Mouse (Mus musculus) cerebellum, postnatal 36 days (tissue): ENCODE measurements around the gene Rps21.

Experiments used
- DNase-seq, 2 experiments: peaks; one replicate each; pipeline ENCODE4 v3.0.0; 2021 to 2022; ENCODE audit warnings: mixed read lengths in 2 of 2

Gene Rps21

DNA sequence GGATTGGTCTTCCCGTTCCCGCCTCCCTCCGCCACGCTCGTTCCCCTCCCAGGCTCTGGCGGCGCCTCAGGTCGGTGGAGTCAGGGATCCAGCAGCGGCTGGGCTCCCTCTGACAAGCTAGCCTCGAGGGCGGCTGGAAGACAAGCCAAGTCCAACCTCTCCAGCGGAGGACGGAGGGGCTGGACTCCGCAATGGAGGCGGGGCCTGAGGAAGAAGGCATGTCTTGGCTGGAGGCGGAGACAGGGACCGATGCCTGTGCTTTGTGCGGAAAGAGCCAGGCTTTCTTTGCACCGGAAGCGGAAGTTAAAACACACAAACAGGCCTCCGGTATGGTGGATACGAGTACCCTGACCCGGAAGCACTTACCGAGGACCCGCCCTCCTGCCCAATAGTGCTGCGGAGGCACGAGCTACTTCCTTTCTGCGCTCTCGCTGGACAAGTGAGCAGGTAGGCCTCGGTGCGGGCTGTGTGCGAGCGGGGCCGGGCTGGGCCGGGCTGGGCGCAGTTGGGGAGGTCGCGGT, at the start of gene Rps21:
Rps21 (plus strand) TSS at position 377 of the 521 bp plus-strand sequence.
- DNase-seq, result peak; percentile 96 to 97

DNA sequence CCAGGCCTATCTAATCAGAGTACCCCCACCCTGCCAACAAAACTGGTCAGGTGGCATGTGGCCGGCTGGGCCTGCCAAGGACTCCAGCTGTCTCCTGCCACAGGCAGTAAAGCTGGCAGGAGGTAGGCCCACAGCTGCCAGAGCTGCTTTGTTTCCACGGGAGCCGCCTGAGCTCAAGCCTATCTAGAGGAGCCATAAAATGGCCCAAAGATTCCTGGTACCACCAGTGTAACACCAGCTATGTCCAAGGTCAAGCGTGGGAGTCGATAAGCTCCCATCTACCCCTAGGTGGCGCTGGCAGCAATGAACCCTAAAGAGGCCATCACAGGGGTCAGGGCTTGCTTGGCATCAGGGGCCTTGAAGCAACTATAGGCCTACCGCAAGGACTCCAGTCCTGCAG, 49.3 kb upstream of the Rps21 start:
- DNase-seq, result no peak

DNA sequence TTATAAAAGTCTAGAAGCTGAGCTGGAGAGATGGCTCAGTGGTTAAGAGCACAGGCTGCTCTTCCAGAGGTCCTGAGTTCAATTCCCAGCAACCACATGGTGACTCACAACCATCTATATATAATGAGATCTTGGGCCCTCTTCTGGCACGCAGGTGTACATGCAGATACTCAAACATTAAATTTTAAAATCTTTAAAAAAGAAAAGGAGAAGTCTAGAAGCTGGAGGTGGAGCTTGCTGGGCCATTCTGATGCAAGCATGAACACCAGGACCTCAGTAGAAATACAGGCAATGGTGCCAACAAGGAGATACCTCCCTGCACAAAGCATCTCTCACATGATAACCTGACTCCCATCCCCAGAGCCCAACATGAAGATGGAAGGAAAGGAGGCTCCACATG, 48.2 kb upstream of the Rps21 start:
- DNase-seq, result no peak

DNA sequence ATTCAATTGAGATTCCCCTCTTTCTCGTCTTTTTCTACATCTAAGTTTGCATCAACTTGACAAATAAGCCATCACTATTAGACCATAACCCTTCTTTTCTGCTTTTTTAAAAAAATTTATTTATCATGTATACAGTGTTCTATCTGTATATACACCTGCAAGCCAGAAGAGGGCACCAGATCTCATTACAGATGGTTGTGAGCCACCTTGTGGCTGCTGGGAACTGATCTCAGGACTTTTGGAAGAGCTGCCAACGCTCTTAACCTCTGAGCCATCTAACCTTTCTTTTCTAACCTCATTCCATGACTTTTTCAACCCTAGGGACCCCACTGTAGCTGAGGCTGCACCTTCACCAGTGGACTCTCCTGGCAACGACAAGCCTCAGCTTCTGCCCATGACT, 44.9 kb upstream of the Rps21 start:
- DNase-seq, result no peak

DNA sequence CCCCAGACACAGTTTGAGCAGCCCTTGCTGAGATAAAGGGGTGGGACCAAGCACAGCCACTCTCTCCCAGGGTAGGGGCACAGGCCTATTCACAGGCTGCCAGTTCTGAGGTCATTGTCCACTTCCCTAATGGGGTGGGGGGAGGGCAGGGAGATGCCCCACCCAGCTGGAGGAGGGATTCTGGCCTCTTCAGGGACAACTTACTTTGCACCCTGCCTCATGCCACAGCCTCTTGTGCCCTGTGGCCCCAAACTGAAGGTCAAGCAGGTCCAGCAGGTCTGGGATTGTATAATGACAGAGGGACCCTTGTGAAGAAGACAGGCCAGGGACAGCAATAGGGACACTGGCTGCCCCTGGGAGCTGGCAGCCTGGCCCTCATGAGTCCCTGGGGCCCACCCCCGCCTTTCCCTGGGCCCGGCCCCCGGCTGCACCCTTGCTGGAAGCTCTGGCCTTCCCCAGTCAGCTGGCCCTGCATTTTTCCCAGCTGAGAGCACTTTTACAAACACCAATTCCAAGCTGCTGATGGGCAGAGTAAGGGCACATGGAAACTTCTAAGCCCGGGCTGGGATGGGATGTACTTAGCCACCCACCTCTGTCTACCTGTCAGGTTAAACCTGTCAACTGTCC, 42.7 kb upstream of the Rps21 start:
- DNase-seq, result no peak

DNA sequence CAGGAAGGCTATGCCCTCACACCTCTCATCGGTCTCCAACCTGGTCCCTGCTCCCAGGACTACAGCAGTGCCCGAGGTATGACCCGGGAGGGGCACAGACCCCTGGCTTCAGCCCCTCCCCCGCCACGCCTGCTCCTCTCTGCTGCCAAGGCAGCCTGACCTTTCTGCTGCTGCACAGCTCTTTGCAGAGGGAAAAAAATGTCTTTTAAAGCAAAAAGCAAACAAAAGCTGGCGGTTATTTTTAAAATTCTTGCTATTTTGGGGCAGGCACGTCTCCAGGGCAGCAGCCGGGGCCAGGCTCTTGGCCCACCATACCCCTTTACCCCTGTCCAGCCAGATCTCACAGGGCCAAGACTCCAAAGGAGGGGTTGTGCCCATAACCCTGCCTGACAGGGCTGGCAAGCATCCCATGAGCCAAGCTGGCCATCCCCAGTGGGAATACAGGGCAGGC, 42.1 kb upstream of the Rps21 start:
- no peak for DNase-seq

DNA sequence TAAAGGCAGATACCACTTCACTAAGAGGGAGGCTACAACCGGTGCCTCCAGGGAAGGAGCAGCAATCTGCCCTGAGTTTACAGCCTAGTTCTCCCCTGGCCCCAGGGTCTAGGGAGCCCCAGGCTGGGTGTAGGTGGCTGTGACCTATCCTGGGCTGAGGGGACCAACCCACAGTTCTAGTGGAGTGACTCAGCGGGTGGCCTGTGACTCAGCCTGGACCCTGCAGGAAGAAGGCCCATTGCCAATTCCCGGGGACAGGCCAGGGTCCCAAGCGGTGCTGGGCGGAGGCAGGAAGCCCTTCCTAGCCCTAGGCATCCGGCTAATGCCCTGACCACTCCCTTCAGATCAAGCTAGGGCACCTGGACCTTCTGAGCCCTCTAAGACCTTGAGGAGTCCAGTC, 41.2 kb upstream of the Rps21 start:
- no peak for DNase-seq

DNA sequence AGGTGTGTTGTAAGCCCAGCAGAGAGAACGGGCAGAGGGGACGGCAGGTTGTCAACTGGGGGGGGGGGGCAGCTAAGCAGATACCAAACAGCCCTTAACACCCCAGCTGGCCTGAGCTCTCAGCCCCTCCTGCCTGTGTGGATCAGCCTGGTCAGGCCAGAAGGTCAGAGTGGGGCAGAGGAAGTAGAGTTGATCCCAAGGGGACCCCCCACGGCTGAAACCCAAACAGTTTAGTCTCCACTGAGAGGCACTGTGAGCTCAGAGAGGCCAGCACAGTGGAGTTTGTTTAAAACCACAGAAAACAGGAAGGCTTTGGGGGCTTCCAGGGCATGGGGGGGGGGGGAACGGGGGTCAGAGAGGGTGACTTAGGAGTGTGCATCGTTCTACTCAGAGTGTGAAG, 40.3 kb upstream of the Rps21 start:
- DNase-seq, result no peak

DNA sequence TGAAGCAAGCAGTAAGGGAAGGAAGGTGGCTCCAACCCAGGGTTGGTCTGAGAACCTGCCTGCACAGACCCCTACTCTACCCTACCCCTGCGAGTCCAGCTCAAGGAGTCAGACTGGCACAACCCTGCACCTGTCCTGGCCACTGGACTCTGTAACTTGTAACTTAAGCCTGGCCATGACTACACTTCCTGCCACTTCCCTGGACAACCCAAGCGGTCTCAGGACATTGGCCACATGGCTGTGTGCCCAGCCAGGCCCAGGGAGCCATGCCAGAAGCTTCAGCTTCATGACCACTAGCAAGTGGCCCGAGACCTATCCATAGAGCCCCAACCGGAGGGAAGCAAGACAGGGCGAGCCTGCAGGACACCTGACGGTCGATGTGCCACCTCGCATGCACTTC, 39.6 kb upstream of the Rps21 start:
- DNase-seq, result peak; percentile 62 to 67

DNA sequence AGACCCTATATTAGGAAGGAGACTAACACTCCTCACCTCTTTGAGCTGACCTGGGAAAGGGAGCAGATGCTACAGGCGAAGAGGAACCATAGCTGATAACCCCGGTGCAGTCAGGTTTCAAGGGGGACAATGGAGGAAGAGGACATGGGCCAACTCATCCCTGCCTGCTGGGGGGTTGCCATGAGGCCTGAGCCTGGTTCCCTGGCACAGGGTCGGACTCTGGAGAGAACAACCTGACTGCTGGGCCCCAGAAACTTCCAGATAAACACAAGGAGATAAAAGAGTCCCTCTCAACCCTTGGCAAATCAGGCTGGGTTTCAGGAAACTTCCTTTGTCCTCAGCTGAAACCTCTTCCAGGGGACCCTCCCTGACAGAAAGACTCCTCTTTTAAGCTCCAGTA, 38.9 kb upstream of the Rps21 start:
- no peak for DNase-seq

DNA sequence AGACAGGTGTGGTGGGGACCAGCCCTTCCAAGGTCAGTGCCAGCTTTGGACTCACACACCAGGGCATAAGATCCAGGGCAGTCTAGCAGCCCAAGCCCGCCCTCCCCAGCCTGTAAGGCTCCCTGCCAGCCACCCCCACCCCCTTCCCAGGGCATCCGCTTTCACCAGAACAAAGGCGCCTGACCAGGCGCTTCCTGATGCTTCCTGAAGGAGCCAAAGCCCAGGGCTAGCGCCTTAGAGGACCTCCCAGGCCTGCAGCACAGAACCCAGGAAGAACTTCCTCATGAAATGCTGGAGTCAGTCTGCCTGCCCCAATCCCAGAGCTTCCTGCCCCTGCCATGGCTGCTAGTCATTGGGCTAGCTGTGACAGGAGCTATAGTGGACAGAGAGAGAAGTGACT, 38.5 kb upstream of the Rps21 start:
- no peak for DNase-seq

DNA sequence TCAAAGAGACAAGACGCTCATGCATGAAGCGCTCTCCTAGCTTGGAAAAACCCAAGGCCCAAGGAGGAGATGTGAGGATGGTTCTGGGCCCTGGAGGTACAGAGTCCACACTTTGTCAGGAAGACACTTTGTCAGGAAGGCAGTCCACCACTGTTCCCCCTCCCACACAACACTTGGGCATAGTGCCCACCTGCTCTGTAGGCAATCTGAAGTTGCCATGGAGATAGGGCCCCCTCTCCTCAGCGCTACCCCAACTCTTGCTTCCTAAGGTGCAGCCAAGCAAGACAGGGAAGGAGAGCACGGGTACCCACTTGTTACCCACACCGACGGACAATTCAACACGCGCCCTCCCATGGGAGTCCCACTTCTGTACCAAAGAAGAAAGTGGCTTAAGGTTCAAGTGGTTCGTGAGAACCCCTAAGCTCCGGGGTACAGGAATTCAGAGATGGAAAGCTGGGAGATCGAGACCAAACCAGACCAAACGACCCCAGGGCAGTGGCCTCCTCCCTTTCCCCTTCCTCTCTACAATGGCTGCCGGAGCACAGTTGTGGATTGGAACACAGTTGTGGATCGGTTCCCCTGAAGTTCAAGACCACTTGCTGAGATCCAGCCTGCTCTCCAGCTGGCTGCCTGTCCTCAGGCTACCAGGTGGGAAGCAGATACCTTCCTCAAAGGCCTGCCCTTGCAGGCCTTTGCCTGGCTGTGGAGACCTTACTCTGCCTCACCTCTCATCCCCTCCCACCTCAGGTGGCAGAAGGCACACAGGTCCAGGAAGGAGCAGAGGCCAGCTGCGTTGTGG, 37.8 kb upstream of the Rps21 start:
- no peak for DNase-seq

DNA sequence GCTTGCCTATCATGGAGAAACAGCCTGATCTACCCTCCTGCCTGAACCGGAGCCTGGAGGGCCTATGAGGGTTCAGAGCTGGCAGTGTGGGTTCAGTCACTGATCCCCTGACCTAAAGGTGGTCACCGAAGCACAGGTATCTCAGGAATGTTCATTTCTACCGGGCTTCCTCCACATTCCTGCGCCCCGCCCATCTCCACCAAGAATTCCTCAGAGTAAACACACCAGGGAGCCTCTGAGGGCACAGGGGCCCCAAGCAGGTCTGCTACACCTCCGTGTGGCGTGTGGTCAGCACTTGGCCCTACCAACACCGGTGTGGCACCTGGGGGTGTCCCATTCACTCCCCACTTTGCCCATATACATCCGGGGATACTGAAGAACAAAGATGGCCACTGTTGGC, 37.0 kb upstream of the Rps21 start:
- no peak for DNase-seq

DNA sequence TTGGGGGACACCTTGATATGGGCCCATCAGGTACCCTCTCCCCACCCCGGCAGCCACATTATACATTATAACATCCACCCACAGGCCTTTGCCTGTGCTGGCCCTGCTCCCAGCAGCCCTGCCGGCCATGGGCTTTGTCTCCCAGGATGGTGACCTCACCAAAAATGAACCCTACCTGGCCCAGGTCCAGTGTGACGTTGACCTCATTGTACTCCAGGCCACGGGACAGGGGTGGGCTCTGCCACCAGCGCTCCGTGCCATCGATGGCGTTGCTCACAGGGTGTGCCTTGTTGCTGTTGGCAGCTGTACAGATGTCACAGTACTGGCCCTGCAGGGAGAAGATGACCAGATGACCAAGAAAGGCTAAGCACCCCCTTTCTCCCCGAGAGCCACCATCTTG, 36.1 kb upstream of the Rps21 start:
- no peak for DNase-seq

DNA sequence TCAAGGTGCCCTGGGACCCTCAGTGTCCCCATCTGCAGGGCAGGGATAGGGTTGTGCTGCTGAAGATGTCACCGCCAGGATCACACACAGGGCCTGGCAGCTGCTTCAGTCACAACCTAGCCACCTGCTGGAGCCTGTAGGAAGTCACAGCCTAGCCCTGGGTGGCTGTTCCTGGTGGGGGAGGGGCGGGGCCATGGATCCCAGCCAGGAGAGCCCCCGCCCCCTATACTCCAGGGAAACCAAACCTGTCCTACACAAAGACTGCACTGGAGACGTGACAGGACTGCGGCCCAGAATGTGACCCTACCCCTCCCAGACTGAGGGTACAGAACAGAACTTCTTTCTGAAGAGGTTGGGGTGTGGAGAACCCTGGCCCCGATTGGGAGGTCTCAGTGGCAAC, 34.9 kb upstream of the Rps21 start:
- DNase-seq, result no peak

DNA sequence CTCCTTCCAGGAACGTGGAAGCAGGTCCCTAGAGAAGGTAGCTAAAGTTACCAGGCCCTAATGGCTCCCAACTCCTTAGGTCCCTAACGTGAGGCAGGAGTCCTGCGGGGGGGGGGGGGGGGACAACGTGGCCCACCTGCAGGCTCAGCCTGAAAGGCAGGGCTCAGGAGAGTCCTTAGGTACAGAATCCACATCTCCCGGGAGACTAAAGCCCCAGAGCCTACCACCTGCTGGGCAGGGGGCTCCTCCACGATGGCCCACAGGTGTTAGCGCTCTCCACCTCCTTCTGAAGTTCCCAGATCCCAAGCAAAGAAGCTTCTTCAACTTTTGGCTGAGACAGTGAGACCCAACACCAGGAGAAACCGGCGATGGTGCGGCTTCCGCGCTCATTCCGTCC, 32.5 kb upstream of the Rps21 start:
- no peak for DNase-seq

DNA sequence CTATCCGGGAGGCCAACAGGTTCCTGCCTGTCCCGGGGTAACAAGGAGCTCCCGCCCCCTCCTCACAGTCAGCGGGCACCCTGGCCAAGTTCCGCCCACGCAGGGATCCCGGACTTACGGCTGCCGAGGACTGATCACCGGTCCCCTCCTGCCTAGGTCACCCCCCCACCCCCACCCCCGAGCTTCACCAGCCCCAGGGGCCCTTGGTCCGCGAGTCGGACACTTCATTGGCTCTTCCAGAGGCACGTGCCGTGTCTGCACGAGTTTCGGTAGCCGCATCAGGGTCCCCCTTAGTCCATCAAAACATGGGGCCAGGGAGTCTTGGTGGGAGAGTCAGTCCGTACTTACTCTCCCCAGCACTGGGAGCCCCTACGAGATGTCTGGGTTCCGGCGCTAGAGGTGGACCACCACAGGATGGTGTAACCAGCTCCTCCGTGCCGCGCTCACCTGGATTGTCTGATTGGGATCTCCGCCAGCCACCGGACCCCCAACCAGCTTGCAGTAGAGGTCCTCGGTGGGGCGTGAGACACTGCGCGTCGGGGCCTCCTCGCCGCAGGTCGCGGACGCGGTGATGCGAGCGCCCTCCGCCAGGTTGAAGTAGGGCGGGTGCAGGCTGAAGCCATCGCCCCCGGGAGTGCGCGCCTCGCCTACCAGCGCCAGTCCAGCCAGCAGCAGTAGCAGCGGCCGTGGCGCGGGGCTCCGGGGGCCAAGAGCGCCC, 32.0 kb upstream of the Rps21 start:
- DNase-seq, result peak; percentile 15 to 38

DNA sequence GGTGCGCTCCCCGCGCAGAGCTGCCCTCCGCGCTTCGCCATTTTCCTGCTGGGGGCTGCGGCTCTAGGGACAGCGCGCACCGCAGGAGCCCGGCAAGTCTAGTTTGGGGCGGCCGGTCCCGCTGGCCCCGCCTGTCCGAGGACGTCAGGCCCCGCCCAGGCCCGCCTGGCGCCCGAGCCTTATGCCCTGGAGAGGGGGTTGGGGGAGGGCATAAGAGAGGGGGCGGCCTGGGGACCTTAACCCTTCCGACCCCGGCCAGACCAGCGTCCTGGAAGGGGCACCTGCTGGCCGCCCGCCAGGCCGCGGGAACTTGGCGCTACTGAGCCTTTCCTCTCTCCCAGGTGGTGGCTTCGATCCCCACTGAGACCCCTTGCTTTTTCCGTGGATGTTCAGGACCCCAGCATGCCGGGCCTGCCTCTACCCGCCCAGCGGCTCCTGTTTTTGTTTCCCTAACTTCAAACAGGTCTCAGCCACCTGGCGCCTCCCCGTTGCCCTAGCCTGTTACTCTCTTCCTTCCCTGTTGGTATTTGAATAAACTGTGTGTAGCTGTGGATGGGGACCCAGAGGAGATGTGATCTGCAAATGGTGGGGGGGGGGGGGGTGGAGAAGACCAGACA, 31.3 kb upstream of the Rps21 start, which contains the start of gene Lama5:
Lama5 (minus strand) TSS at position 98 of the 617 bp plus-strand sequence.
- peak; percentile 20 to 30 for DNase-seq

DNA sequence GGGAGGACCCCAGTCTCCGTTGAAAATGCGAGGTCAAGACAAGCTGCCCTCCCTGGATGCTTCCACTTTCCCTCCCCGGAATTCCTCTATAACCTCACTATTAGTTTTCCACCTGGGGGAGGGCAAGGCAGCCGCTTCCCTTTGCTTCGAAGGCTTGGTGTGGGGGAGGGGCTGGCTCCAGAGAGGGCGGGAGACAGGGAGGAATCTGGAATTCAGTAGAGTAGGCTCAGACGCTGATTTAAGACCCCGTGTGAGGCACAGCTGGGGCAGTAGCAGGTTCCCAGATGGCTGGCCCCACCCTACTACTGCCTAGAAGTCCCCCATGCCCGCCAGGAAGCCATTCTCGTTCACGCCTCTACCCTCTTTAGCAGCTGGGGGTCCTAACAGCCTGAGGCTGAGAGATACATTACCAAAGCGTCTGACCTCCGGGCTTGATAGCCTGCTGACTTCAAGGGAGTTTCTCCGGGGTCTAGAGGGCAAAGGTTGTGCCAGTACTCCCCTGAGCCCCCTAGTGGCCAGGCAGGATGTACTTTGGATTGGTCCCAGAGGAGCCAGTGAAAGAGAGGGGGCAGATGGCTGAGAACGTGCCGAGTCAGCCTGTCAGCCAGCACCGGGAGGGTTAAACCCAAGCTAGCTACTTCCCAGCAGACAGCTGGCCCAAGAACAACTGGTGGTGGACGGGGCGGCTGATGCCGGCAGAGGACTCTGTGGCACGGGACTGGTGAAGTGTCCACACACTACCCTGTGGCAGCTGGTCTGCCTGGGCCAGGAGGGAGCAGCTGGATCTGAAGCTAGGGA, 29.7 kb upstream of the Rps21 start:
- DNase-seq, result peak; percentile 31 to 38

DNA sequence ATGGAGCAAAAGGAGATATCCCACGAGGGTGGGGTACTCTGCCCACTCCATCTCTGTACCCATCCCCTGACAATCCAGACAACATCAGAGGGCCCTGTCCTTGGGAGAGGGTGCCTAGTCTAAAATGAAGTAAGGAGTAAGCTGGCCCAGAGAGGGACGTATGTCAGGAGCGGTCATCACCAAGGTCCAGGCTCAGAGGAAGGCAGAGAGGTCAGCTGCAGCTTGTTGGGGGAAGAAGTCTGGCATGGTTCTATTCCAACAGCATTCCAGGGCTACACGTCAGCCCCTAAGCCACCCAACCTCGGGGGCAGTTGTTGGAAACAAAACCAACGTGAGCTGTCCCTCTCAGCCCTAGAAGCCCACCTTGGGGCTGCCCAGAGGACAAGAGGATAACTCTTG, 29.1 kb upstream of the Rps21 start:
- DNase-seq, result no peak

DNA sequence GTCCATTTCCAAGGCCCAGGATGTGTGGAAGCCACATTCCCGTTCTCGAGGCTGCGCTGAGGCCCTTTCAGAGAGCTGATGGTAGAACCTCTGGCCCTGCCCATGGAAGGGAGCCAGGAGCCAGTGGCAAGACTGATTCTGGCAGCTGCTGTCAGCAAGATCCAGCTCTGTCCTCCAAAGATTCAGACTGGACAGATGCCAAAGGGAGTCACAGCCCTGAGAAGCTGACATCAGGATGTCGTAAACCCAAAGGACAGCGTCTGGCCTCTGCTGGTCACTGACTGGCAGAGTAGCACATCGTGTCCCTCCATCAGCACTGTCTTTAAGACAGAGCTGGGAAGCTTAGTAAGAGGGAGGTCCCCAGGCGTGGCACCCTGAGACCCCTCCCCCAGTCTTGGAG, 28.6 kb upstream of the Rps21 start:
- no peak for DNase-seq

DNA sequence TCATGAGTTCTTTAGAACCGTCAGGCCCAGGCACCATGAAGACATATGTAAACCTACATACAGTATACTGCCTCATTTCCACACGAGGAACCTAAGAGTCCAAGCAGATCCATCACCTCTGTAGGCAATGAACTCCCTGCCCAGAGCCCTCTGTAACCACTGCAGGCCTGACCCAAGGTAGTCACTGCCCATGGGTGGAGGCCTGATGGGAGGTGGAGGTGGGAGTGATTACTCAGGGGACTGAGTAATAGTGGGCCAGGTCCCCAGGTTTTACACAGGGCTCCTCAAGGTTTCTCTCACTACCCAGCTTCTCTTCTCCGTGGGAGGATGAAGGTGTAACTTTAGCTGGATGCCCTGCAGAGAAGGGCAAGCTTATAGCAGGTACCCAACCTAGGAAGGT, 28.0 kb upstream of the Rps21 start:
- DNase-seq, result no peak
